Mouse (Mus musculus): ENCODE results near the gene Maml2. TPM values are rescaled to one million over a fixed set of nuclear protein-coding genes. Genes with fewer than 3 reads are reported as not detected.

Maml2 gene
- polyA plus RNA-seq, 1 experiment from 2014 or later = 8.6 TPM

DNA sequence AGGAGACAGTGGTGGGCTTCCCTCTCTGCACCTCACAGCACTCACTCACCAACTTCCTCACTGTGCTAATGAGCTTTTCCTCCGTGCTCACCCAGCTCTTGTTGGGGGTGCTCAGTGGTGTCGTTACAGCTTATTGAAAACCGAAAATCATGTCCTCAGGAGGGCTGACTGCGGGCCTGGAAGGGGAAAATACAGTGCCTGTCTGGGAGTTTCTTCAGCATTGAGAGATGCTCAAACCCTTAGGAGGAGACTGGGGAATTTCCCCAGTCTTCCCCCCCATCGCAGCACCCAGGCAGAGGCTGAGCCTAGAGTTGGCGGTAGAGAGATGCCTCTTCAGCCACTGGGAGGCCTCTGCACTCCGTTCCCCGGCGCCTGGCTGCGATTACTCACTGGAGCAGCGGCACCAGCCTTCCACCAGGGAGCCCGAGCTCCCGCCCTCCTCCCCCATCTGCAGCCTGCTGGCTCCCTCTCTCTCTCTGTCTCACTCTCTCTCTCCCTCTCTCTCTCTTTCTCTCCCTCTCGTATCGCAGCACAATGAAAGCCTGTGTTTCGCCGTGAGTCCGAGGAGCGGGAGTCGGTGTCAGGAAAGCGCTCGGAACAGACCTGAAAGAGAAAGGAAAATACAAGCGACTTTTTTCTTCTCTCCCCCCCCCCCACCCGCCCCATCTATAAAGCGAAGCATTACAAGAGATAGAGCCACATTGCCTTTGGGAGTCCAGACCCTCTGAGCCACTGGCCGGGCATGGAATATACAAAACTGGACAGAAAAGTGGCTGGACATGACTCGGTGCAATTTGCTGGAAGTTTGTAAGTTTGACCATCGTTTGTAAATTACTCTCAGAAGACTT is 1.3 kb upstream of the Maml2 start:
- peak; percentile 94 for ATAC-seq (replicated peaks; ENCODE audit: insufficient number of reproducible peaks, low FRiP score, low TSS enrichment, low read depth)
- H3K27me3 ChIP-seq (ENCODE audit: control insufficient read depth, insufficient read depth, low read length) = no peaks in the 10 kb centered on the region
- peak overlapping the region; percentile 56; the same call in 1 of the 2 replicates for H3K27ac ChIP-seq (replicated peaks; ENCODE audit: low read depth, low read length)
- peak overlapping the region; percentile 47 for H3K9ac ChIP-seq (replicated peaks; ENCODE audit: low read length)
- H3K9me3 ChIP-seq (replicated peaks; ENCODE audit: control insufficient read depth, low read length) = no peaks in the 10 kb centered on the region
- peak overlapping the region; percentile 50 for H3K4me3 ChIP-seq (ENCODE audit: low read depth, low read length)
- peak; percentile 93 for DNase-seq (ENCODE audit: low spot score)
- no peaks in the 10 kb centered on the region for H3K36me3 ChIP-seq (replicated peaks; ENCODE audit: control insufficient read depth, insufficient read depth, low read depth, low read length)
- under 1% methylated on average over 28 of the region's 28 CpGs for WGBS
- peak overlapping the region; percentile 88 for H3K4me2 ChIP-seq (ENCODE audit: low read depth, low read length)
- H3K4me1 ChIP-seq (ENCODE audit: control insufficient read depth, insufficient read depth, low read length) = no peaks in the 10 kb centered on the region; the same call in 1 of the 2 replicates

DNA sequence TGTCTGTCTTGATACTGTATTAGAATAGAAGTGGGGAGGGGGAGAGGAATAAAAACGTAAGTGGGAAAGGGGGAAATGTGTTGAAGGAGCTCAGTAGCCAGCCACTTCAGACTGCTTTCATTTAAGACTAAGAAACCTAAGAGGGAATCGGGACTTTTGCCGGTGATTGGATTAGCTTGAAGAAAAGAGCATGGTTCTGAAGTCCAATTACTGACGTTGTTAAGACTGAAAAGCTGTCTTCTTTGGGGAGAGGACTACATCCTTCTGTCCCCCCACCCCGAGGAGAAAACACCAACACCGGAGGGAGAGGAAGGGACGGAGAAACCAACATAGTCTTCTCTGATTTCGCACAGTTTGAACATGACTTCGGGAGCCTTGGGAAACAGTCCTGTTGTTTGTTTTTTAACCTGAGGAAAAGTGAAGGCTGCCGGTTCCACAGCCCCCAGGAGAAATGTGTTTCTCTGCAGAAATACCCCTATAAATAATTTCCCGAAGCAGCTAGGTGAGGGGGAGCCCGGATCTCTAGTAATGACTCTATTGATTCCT is 562 bp upstream of the Maml2 start:
- peak overlapping the region; percentile 50 for H3K4me3 ChIP-seq (ENCODE audit: low read depth, low read length)
- H3K36me3 ChIP-seq (replicated peaks; ENCODE audit: control insufficient read depth, insufficient read depth, low read depth, low read length) = no peaks in the 10 kb centered on the region
- no peaks in the 10 kb centered on the region for H3K9me3 ChIP-seq (replicated peaks; ENCODE audit: control insufficient read depth, low read length)
- no peaks in the 10 kb centered on the region; the same call in 1 of the 2 replicates for H3K4me1 ChIP-seq (ENCODE audit: control insufficient read depth, insufficient read depth, low read length)
- ATAC-seq (replicated peaks; ENCODE audit: insufficient number of reproducible peaks, low FRiP score, low TSS enrichment, low read depth) (no peak), DNase-seq (ENCODE audit: low spot score) (peak; percentile 57)
- no peak overlapping the region for H3K27ac ChIP-seq (replicated peaks; ENCODE audit: low read depth, low read length)
- no peaks in the 10 kb centered on the region for H3K27me3 ChIP-seq (ENCODE audit: control insufficient read depth, insufficient read depth, low read length)
- H3K9ac ChIP-seq (replicated peaks; ENCODE audit: low read length) = peak overlapping the region; percentile 47
- 0% methylated on average over 12 of the region's 12 CpGs for WGBS
- H3K4me2 ChIP-seq (ENCODE audit: low read depth, low read length) = peak overlapping the region; percentile 88

- Histone ChIP-seq H3K27me3 (ENCODE audit: control insufficient read depth, insufficient read depth, low read length) (no peaks in the 10 kb centered on the region), H3K36me3 (replicated peaks; ENCODE audit: control insufficient read depth, insufficient read depth, low read depth, low read length) (no peaks in the 10 kb centered on the region), H3K4me2 (ENCODE audit: low read depth, low read length) (peak overlapping the region; percentile 88), H3K9ac (replicated peaks; ENCODE audit: low read length) (peak overlapping the region; percentile 47), H3K4me1 (ENCODE audit: control insufficient read depth, insufficient read depth, low read length) (no peaks in the 10 kb centered on the region; the same call in 1 of the 2 replicates), H3K27ac (replicated peaks; ENCODE audit: low read depth, low read length) (no peak overlapping the region), H3K4me3 (ENCODE audit: low read depth, low read length) (peak overlapping the region; percentile 50), H3K9me3 (replicated peaks; ENCODE audit: control insufficient read depth, low read length) (no peaks in the 10 kb centered on the region)
- DNase-seq (ENCODE audit: low spot score) (no peak), ATAC-seq (replicated peaks; ENCODE audit: insufficient number of reproducible peaks, low FRiP score, low TSS enrichment, low read depth) (no peak)
- 28% methylated on average over 9 of the region's 9 CpGs for WGBS
These were observed 739 bp downstream of the Maml2 start for GRCm38 (mm10) chr9:13298513-13298878.

GRCm38 (mm10) chr9:13299190-13299589 is 1.4 kb downstream of the Maml2 start:
- Histone ChIP-seq H3K36me3 (replicated peaks; ENCODE audit: control insufficient read depth, insufficient read depth, low read depth, low read length) (no peaks in the 10 kb centered on the region), H3K9me3 (replicated peaks; ENCODE audit: control insufficient read depth, low read length) (no peaks in the 10 kb centered on the region), H3K27ac (replicated peaks; ENCODE audit: low read depth, low read length) (no peak overlapping the region), H3K4me1 (ENCODE audit: control insufficient read depth, insufficient read depth, low read length) (no peaks in the 10 kb centered on the region; the same call in 1 of the 2 replicates), H3K9ac (replicated peaks; ENCODE audit: low read length) (no peak overlapping the region), H3K4me2 (ENCODE audit: low read depth, low read length) (peak overlapping the region; percentile 88), H3K27me3 (ENCODE audit: control insufficient read depth, insufficient read depth, low read length) (no peaks in the 10 kb centered on the region), H3K4me3 (ENCODE audit: low read depth, low read length) (peak overlapping the region; percentile 50; the same call in 1 of the 2 replicates)
- ATAC-seq (replicated peaks; ENCODE audit: insufficient number of reproducible peaks, low FRiP score, low TSS enrichment, low read depth) (no peak), DNase-seq (ENCODE audit: low spot score) (no peak)
- 89% methylated on average over 6 of the region's 6 CpGs for WGBS

- WGBS = 48% methylated on average over 3 of the region's 3 CpGs
- Histone ChIP-seq H3K36me3 (replicated peaks; ENCODE audit: control insufficient read depth, insufficient read depth, low read depth, low read length) (no peaks in the 10 kb centered on the region), H3K9me3 (replicated peaks; ENCODE audit: control insufficient read depth, low read length) (no peaks in the 10 kb centered on the region), H3K4me1 (ENCODE audit: control insufficient read depth, insufficient read depth, low read length) (no peaks in the 10 kb centered on the region; the same call in 1 of the 2 replicates), H3K9ac (replicated peaks; ENCODE audit: low read length) (0 out of 2 replicates have a peak overlapping the region, but pooled peaks have one; percentile 4), H3K4me2 (ENCODE audit: low read depth, low read length) (no peak overlapping the region; the same call in 1 of the 2 replicates), H3K4me3 (ENCODE audit: low read depth, low read length) (no peak overlapping the region), H3K27ac (replicated peaks; ENCODE audit: low read depth, low read length) (no peak overlapping the region), H3K27me3 (ENCODE audit: control insufficient read depth, insufficient read depth, low read length) (no peaks in the 10 kb centered on the region)
- ATAC-seq (replicated peaks; ENCODE audit: insufficient number of reproducible peaks, low FRiP score, low TSS enrichment, low read depth) = no peak
- no peak for DNase-seq (ENCODE audit: low spot score)
These were observed 2.3 kb downstream of the Maml2 start for GRCm38 (mm10) chr9:13300041-13300441.

DNA sequence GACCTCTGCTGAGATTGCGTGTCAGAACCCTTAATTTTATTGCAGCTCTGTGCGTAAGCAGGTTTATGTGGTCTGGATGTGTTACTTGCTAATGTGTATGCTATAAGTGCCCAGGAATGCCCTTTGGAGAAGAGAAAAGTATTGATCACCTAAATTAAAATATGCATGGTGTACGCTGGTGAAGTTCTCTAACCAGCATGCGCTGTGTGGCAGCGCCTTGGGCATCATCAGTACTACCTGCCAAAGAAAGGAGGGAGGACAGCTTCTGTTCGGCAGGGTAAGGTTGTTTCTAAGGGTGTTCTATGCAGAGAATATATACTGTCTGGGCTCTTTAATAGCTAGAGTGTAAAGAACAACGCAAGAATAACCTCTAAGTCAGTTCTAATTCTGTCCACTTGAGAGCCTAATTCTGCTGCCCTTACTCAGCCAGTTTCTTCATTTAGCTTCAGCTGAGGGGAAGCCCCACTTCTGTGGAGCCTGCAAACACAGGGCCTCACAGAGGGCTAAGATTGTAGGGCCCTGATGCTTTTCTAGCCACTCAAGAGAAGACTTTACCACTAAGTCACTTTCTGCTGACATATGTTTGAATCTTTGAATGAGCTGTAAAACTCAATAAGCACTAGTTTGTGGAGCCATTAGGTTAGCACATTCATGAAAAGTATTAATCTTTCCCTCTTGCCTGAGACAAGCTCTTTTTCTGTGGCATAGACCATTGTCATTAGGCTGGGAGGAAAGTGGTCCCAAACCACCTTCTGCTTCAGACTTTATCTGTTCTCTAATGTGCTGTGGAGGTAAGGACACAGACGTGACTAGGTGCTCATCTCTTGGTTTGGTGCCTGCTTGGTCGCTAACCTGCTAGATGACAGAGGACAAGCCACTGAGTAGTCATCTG is 3.4 kb downstream of the Maml2 start:
- no peaks in the 10 kb centered on the region for H3K36me3 ChIP-seq (replicated peaks; ENCODE audit: control insufficient read depth, insufficient read depth, low read depth, low read length)
- no peak for ATAC-seq (replicated peaks; ENCODE audit: insufficient number of reproducible peaks, low FRiP score, low TSS enrichment, low read depth)
- no peaks in the 10 kb centered on the region; the same call in 1 of the 2 replicates for H3K4me1 ChIP-seq (ENCODE audit: control insufficient read depth, insufficient read depth, low read length)
- 79% methylated on average over 9 of the region's 9 CpGs for WGBS
- H3K4me3 ChIP-seq (ENCODE audit: low read depth, low read length) = no peak overlapping the region
- no peak overlapping the region for H3K27ac ChIP-seq (replicated peaks; ENCODE audit: low read depth, low read length)
- H3K27me3 ChIP-seq (ENCODE audit: control insufficient read depth, insufficient read depth, low read length) = no peaks in the 10 kb centered on the region
- no peaks in the 10 kb centered on the region for H3K9me3 ChIP-seq (replicated peaks; ENCODE audit: control insufficient read depth, low read length)
- no peak overlapping the region for H3K9ac ChIP-seq (replicated peaks; ENCODE audit: low read length)
- DNase-seq (ENCODE audit: low spot score) = no peak
- H3K4me2 ChIP-seq (ENCODE audit: low read depth, low read length) = no peak overlapping the region; the same call in 1 of the 2 replicates

- H3K4me3 ChIP-seq (ENCODE audit: low read depth, low read length) = no peak overlapping the region
- H3K4me1 ChIP-seq (ENCODE audit: control insufficient read depth, insufficient read depth, low read length) = peaks cover 2% of the 10 kb centered on the region
These were observed 4.5 kb downstream of the Maml2 start for GRCm38 (mm10) chr9:13302183-13302825.

More at GRCm38 (mm10) chr9:13302183-13302825, 4.5 kb downstream of the Maml2 start:
- WGBS = 54% methylated on average over 6 of the region's 6 CpGs
- H3K27me3 ChIP-seq (ENCODE audit: control insufficient read depth, insufficient read depth, low read length) = no peaks in the 10 kb centered on the region
- DNase-seq (ENCODE audit: low spot score) (no peak), ATAC-seq (replicated peaks; ENCODE audit: insufficient number of reproducible peaks, low FRiP score, low TSS enrichment, low read depth) (no peak)
- H3K27ac ChIP-seq (replicated peaks; ENCODE audit: low read depth, low read length) = no peak overlapping the region
- no peak overlapping the region for H3K9ac ChIP-seq (replicated peaks; ENCODE audit: low read length)
- H3K9me3 ChIP-seq (replicated peaks; ENCODE audit: control insufficient read depth, low read length) = no peaks in the 10 kb centered on the region
- no peak overlapping the region for H3K4me2 ChIP-seq (ENCODE audit: low read depth, low read length)
- H3K36me3 ChIP-seq (replicated peaks; ENCODE audit: control insufficient read depth, insufficient read depth, low read depth, low read length) = no peaks in the 10 kb centered on the region

Data from embryonic facial prominence, embryonic 11.5 days (tissue).